Mouse (Mus musculus) adrenal gland, adult 8-10 months (tissue): ENCODE measurements around the gene Zfp444. TPM values are rescaled to one million over a fixed set of nuclear protein-coding genes. Genes with fewer than 3 reads are reported as not detected.

Experiments
- DNase-seq: peaks from one replicate; pipeline ENCODE4 v3.0.0; 2022
- total RNA-seq, 4 experiments: library from RNA; stranded (reverse); gene quantifications; 2 replicates each; pipeline ENCODE4 v1.2.4; 2022

Gene Zfp444
- 10 to 100 TPM; 33.7 to 39.7 (median 35.2) TPM for total RNA-seq

DNA sequence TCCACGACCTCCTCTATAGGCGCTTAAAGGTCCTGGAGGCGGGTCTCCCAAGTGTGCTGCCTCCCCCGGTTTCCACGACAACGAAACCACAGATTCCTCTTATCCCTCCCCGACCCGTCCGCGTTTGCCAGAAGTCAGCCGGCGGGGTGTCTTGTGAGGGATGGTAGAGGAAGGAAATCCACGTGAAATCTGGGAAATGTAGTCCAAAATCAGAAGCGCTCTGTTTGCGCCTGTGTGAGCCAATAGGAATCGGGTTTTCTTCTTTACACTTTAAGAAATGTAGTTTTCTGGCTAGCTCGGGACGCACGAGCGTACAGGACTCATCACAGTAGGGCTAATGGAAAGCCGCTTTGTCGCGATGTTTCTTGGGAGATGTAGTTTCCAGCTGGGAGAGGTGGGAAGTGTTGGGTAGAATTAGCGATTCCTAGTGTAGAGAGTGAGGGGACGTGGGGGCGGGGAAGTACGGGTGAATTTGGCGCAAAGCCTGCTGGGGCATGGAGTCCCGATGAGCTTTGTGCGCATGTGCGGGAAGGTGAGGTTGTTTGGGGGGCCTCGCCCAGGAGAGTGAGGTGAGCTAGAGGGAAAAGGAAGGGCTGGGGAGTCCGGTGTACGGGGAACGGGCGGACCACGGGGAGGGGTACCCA lies at the start of gene Zfp444:
Gene Zfp444 (plus strand): TSS at position 221 of the 644 bp plus-strand sequence.
- DNase-seq: peak; percentile 98

DNA sequence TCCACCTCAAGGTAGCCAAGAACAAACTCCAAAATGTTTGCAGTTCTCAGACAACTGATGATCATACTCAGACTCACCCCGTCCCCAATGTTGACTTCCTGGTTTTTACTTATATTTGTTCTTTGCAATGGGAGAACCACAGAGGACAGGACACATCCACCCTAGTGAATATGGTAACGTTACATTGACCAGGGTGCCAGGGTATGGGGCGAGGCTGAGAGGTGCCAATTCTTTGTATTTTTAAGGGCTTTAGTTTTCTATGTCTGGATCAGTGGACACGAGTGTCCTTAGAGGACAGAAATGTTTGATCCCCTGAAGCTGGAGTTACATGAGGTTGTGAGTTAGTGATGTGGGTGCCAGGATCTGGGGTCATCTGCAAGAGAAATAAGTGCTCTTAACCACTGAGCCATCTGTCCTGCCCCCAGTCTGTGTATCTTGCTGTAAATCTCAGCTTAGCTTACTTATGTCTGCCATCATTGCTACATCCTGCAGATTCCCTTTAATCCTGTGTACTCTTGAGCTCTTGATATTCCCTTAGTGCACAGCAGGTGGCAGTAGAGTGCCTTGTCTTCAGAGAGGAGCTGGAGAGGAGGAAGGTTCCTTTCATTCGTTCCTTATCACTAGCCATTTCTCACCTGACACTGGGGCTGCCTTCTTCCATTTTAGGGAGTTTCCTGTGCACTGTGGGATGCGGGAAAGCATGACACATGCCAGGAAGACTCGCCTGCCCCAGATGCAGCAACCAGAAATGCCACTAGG lies 45.2 kb upstream of the Zfp444 start:
- peak; percentile 75 for DNase-seq

DNA sequence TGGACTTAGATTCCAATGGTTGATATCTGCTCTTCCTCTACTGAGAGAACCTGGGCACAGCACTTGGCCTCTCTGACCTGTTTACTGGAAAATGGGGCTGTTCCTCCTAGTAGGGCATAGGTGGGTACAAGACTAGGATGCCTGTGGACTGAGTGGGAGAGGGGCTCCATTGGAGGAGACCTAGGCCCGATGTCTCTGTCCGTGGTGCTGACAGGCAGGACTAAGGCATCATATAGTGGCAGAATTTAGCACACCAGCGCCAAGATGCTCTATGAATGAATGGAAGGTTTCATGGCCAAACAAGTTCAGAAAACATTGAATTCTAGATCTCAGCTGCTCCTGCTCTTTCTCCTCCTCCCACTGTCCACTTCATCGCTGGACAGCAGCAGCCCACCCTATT lies 41.7 kb upstream of the Zfp444 start:
- no peak for DNase-seq

DNA sequence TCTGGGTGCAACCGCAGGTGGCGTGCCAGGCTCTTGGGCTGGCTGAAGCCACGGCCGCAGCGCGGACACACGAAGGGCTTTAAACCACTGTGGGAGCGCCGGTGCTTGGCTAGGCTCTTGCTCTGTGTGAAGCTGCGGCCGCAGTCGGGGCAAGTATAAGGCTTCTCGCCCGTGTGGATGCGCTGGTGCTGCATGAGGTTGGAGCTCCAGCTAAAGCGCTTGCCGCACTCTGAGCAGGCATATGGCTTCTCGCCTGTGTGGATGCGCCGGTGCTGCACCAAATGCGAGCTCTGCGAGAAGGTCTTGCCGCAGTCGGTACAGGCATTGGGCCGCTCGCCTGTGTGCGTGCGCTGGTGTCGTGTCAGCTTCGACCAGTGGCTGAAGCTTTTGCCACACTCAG lies 39.4 kb upstream of the Zfp444 start:
- no peak for DNase-seq

DNA sequence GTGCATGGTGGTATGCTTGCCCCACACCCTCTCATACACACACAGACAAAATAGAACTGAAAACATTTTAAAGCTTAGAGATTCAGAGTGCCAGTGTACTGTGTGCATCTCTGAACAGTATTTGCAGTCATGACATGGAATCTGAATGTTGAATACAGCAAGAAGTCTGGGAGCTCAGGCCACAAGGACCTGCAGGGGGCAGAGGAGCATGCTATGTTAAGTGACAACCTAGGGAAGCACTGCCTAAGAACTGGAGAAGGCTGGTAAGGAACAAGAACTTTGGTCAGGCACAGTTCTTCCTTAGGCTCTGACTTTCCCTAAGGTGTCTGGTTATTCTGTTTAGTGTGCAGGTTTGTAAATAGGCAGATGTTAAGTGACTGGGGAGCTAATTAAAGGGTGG lies 35.5 kb upstream of the Zfp444 start:
- DNase-seq: no peak

DNA sequence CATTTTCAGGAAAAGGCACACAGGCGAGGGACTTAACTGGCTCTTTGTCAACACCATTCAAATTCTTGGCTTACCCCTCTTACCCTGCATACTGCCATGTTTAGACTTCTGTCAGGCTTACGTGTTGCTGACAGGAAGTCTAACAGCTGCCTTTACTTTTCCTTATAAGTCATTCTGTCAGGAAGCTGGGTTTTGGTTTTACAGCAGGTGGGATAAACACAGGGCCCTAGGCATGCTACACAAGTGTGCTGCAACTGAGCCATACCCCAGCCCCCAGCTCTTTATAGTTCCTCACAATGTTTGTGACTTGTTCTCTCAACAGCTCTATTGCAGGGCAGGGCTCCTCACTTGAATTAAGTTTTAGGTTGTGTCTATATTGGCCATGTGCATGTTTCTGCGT lies 32.7 kb upstream of the Zfp444 start:
- DNase-seq: no peak

DNA sequence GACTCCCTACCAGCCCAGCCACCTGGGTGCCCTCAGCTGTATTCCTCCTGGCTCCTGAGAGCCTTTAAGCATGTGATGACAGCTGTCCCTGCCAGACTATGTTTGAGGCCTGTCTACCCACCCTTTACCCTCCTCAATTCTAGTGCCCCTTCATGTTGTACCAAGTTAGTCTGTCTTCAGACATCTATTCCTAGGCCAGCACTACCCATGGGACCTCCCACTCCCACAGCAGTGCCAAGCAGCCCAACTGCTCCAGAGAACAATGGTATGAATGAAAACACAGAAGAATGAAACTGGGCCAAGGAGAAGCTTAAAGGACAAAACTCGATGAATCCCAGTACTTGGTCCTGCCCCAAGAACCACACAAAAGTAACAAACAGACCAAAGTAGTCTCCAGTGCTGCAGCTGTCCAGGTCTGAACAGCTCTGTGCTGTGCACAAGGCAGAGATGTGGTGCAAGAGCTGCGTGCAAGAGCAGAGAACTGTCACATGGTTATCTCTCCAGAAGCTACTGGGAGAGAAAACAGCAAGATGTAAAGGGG lies 28.0 kb upstream of the Zfp444 start:
- no peak for DNase-seq

DNA sequence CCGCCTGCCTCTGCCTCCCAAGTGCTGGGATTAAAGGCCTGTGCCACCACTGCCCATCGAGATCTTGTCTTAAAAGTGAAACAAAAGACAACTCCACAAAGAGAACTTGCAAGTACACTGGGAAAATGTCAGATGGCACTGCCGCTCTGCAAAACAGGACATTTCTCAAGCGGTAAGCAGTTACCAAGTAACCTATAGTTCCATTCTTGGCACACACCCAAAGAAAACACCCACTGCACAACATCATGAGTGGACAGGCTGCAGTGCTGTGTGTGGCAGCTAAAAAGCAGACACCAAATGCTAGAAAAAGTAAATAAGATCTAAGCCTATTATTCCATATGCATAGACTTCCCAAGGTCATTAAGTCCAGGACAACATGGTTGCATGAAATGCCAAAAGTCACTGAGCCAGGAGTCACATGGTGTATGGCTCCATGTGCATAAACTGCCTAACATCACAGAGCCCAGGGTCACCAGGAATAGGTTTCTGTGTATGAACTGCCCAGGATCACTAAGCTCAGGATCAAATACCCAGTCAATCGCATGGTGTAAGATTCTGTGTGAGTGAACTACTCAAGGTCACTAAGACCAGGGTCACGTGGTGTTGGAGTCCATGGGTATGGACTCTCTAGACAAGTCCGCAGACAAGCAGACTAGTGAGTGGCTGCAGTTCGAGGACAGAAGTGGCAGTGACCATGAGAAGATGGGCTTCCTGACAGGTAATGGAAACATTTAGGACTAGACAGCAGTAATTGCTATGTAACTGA lies 26.4 kb upstream of the Zfp444 start:
- DNase-seq: no peak

DNA sequence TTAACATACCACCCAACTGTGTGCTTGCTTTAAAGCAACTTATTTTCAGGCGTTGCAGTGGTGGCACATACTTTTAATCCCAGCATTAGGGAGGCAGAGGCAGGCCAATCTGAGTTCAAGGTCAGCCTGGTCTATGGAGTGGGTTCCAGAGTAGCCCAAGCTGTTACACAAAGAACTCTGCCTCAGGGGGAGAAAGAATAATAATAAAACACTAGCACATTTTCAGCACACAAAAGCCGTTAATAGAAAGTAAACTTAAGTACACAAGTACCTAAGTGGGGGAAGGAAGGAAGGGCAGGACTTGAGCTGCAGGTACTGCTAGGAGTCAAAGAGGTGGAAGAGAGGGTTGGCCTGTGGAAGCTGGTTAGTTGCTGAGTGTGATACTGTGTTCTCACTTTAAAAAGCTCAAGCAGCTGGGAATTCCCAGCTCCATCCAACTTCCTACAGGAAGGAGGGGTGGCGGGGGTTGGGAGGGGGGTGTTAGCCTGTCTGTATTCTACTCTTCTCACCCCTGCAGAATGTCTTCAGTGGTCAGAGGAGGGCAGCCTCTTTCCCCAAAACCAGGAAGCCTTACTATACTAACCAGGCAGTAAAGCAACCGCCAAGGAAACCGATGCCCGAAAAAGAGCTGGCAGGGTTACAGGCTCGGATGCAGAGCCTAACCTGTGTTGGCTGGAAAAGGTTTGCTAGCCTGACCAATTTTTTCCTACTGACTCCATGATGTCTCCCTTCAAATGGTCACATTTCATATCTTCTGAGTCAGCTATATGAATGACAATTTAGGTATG lies 25.6 kb upstream of the Zfp444 start:
- no peak for DNase-seq

DNA sequence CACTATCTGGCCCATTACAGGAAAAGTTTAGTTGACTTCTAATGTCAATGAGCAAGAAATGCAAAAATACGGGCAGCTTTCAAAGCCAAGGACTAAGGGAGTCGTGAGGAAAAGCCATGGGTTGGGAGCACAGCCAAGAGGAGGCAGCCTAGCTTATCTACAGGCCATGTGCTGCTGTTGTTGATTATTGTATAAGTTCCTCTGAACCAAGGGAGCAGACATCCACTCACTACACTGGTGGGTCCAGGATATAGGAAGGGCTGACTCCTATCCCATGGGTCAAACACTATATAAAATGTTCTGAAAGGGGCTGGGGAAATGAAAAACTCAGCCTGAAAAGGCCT lies 25.1 kb upstream of the Zfp444 start:
- peak; percentile 59 for DNase-seq

DNA sequence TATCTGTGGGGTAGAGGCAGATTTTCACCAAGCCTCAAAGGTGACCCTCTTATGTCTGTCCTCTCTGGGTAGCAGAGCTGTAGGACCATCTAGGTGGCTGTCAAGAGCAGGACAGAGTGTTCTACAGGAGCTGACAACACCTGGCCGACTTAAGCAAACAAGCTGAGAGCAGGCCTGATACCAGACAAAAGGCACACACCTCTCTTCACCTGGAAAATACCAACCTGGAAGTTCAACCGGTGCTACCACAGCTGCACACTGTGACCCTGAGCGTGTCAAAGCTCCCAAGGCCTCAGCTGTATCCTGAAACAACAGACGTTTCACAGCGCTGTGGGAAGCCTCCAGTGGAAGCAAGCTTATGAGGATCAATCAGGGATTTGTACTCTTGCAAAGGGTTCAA lies 24.3 kb upstream of the Zfp444 start:
- DNase-seq: no peak

DNA sequence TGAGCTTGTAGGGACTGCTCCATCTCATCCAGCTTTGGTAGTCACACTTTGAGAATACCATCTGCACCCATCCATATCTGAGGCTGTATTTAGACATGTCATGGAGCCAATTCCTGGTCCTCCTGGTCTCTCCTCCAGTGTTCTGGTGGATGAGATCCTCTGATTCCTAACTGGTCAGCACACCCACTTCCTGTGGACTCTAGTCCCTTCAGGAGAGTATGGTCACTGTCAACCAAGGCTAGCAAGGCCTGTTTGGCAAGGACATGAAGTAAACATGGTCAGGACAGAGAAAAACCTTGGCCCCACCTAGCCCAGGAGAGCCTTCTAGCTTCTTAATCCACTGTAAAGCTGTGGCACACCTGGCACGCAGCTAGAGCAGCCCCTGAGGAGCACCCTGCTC lies 20.8 kb upstream of the Zfp444 start:
- no peak for DNase-seq

DNA sequence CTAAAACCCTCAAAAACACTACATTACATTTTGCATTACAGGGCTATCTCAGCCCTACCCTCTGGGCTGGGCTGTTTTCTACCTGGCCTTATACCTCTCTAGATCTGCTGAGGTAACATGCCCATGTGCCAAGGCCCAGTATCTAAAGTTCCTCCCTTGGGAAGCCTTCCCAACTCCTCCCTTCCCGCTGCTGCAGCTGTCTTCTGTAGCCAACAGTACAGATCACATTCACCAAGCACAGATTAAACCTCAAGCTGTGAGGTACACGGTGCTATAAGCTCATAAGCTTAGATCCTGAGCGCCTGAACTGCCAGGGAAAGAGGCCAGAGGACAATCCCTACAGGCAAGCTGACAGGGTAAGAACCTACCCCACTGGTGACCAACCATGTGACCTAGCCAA lies 20.0 kb upstream of the Zfp444 start:
- DNase-seq: no peak

DNA sequence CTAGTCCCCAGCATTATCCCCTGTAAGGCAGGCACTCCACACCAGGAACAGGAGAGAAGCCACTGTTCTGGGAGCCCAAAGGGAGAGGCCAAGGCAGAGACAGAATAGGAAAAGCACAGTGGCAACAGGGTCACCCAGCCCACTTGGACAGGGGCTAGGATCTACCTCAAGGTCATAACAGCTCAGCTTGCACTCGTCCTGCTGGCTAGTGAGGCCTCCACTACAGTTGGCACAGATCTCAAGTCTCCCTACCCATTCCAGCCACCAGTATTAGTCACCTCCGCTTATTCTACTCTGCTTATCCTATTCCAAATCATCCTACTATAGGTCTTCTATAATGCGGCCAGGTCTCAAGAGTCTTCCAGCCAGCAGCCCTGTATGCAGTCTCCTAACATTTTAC lies 18.9 kb upstream of the Zfp444 start:
- DNase-seq: peak; percentile 62

DNA sequence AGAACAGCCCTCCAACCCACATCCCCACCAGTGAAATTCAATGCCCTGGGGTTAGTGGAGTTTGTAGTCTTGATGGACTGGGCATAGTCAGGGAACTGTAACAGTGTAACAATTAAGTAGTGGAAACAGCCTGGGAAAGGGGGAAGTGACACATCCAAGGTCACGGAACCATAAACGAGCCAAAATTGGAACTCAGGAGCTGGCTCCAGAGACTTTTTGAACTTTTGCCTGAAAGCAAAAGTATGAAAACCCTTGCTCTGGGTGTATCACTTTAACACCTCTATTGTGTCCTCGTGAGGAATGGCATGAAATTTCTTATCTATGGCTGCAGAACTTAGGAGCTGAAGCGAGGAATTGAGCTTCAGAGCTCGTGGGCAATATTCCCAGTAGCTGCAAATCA lies 17.9 kb upstream of the Zfp444 start:
- no peak for DNase-seq

DNA sequence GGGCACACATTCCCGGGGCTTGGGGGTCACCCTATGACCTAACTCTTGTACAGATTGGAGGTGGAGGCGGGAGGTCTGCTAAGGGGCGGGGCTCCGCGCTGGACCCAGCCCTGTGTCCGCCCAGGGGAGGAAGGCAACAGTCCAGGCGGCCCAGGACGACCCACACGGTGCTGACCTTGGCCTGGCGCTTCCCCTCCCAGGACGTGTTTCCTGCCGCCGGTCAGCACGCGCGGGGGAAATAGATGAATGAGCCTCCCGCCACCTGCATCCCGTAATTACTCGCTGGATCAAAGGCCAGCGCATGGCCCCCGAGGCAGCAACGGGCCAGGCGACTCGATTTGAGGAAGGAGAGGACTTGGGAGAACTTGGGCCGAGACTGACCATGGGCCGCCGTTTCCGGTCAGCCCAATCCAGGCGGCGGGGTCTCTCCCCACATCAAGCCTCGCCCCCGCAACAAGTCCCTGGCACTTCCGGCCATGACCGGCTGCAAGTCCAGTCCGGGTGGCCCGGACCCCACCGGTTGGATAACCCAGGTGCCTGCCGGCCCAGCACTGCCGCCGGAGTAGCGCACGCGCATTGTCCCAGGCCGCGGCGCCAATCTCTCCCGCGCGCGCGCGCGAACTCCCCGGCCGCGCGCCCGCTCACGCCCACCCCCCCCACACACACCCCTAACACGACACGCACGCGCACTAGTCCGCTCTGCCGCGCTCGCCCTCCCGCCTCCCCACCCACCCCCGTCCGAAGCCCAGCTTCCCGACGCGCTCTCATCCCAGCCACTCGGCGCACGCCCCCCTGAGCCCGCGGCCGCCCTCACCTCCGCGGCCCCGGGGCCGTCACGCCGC lies 16.8 kb upstream of the Zfp444 start:
- peak; percentile 88 for DNase-seq

DNA sequence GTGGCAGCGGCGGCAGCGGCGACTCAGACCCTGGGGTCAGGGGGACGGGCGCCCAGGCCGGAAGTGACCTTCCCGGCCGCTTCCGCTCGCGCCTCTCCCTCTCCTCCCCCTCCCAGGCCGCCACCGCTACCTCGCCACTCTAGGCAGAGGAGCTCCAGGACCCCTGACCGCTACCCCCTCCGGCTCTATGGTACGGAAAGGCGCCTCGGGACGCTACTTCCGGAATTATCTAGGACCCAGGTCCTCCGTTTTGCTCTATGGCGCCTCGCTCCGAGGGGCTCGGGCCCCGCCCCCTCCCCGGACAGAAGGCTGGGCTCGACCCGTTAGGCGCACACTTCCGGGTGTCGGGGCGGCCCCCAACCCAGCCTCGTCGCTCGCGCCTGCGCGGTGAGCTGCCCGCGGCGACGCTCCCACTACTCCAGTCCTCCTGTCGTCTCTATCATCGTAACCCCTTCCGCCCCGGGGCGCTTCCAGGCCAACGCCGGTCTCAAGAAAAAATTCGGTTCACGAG lies 16.1 kb upstream of the Zfp444 start, which contains the start of gene Zfp787:
Gene Zfp787 (minus strand): TSS at position 97 of the 511 bp plus-strand sequence.
- peak; percentile 97 for DNase-seq

DNA sequence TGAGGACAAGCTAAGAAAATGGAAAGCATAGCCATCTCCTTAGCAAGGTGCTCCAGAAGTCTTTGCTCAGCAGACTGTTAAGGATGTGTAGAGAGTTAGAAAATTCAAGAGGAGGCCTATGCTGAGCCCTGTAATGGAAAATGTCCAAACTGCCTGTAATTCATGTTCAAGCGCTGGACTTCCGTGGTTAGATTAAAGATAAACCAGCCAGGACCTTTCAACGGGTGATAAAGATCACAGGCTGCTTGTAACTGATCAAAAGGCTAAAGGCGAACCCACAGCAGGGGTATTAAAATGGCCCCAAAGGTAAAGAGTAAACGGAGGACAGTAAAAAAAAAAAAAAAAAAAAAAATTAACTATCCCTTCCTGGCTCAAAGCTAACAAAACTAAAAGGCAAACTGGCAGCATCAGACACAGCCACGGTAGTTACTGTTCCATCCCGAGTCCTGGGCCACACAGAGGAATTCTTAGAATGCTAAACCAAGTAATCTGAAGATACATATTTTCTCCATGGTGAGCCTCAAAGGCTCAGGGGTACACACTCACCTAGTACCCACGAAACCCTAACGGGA lies 15.0 kb upstream of the Zfp444 start:
- DNase-seq: no peak

DNA sequence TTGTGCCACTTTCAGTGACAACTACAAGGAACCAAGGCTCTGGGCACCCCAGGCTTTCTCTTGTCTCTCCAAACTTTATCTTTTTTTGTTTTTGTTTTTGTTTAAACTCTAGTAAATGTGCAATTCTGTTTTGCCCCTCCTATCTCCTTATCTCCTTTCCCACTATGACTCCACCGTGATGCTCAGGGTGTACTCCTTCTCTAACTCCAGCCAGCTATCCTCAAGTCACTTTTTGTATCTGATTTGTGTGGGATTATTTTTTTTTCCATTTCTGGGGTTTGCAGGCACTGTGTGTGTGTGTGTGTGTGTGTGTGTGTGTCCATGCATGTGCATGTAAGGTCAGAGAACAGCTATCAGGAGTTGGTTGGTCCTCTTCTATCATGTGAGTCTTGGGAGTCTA lies 14.5 kb upstream of the Zfp444 start:
- DNase-seq: no peak

DNA sequence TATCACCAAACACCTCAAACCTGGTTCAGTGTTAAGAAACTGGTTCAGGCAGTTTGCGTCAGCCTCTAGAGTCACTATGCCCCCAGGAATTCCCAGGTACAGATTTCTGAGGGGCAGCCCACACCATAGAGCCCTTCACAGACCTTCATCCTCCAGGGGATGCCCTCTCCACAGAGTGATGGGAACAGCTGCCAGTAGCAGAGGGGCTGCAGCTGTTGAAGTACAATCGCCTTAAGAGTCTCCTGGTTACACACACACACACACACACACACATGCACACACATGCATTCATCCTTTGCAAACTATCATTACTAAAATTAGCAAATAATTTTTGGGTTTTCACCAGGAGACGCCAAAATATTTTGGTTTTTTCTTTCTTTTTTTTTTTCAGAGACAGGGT lies 12.4 kb upstream of the Zfp444 start:
- no peak for DNase-seq

DNA sequence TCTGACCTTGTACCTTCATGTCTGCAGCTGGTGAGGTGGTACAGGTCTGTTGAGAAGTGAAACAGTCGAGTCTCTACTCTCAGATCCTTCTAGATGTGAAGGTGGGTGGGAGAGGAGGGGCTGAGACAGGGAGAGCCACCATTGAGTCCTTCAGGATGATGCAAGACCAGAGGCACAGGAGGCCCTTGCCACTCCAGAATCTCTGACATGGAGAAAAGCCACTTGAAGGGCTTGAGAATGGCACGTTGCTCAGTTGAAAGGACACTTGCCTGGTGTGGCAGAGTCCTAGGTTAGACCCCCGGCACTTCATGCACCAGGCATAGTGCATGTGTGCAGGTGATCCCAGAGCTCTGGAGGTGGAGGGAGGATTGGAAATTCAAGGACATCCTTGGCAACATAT lies 10.5 kb upstream of the Zfp444 start:
- no peak for DNase-seq
